Mouse (Mus musculus): ENCODE measurements around the gene Nf1. TPM values are rescaled to one million over a fixed set of nuclear protein-coding genes. Genes with fewer than 3 reads are reported as not detected.

Gene Nf1
- total and polyA plus RNA-seq, 2 experiments from 2014 or later: 3.5 to 20.1 TPM

DNA sequence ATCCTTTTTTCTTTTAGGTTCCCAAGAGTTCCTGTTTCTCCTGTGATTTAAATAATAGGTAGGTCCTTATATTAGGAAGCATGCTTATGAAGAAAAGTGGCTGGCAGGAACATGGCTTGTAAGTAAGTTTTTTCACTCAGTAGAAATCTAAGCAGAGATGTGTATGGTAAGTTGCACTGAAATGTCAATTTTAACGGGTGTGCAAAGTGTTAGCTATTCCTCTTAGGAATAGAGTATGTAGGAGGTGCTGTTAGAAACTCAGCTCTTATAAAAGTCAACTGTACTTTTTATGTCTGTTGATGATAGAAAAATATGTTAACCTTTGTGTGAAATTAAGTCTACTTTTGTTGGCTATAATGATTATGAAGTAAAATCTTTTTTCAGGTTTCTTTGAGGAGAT, 128.6 kb downstream of the Nf1 start:
- Histone ChIP-seq H3K36me3 (replicated peaks; ENCODE audit: control insufficient read depth, insufficient read depth, low read length) (peaks cover 44% of the 10 kb centered on the region), H3K4me2 (ENCODE audit: low read depth, low read length) (no peak overlapping the region), H3K27ac (ENCODE audit: low read depth) (no peak overlapping the region), H3K4me3 (ENCODE audit: low read depth, low read length) (no peak overlapping the region), H3K9me3 (replicated peaks; ENCODE audit: control insufficient read depth, low read length) (no peaks in the 10 kb centered on the region), H3K9ac (replicated peaks; ENCODE audit: low read depth, low read length) (no peak overlapping the region), H3K27me3 (ENCODE audit: control insufficient read depth, insufficient read depth, low read length) (no peaks in the 10 kb centered on the region), H3K4me1 (ENCODE audit: control insufficient read depth, insufficient read depth) (no peaks in the 10 kb centered on the region)
- ATAC-seq (ENCODE audit: insufficient read depth, low read depth) (no peak), DNase-seq (ENCODE audit: low spot score) (no peak)
- no peak for TF ChIP-seq EP300 (IDR thresholded peaks at IDR 0.05; ENCODE audit: low read depth)
- no peak for TF ChIP-seq CTCF (IDR thresholded peaks at IDR 0.05; ENCODE audit: low read depth)
- WGBS: 62% methylated on average over 1 of the region's 1 CpGs

DNA sequence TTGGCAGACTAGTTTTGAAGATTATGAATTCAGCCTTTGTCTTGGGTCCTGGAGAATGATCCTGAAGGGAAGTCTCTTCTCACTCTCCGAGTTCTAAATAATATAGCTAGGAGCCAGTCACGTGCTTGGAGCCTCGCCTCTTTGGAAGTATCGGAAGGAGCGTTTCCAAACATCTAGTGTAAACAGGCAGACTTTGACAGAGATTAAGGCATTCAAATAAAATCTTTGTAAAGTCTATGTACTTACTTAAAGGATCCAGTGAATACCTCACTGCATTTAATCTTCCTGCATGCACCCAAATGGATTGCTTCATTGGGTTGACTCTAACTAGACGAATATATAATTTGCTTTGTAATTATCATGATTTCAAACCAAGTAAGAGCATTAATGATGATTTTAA, 143.9 kb downstream of the Nf1 start:
- no peak overlapping the region for H3K27ac ChIP-seq (ENCODE audit: low read depth)
- ATAC-seq (ENCODE audit: insufficient read depth, low read depth) (no peak), DNase-seq (ENCODE audit: low spot score) (no peak)
- 90% methylated on average over 6 of the region's 6 CpGs for WGBS
- no peak for TF ChIP-seq CTCF (IDR thresholded peaks at IDR 0.05; ENCODE audit: low read depth)
- TF ChIP-seq EP300 (IDR thresholded peaks at IDR 0.05; ENCODE audit: low read depth): no peak
- no peak overlapping the region for H3K4me3 ChIP-seq (ENCODE audit: low read depth, low read length)
- H3K9me3 ChIP-seq (replicated peaks; ENCODE audit: control insufficient read depth, low read length): no peaks in the 10 kb centered on the region
- H3K4me2 ChIP-seq (ENCODE audit: low read depth, low read length): no peak overlapping the region
- no peak overlapping the region for H3K9ac ChIP-seq (replicated peaks; ENCODE audit: low read depth, low read length)
- H3K4me1 ChIP-seq (ENCODE audit: control insufficient read depth, insufficient read depth): no peaks in the 10 kb centered on the region
- H3K36me3 ChIP-seq (replicated peaks; ENCODE audit: control insufficient read depth, insufficient read depth, low read length): peaks cover 12% of the 10 kb centered on the region
- no peaks in the 10 kb centered on the region for H3K27me3 ChIP-seq (ENCODE audit: control insufficient read depth, insufficient read depth, low read length)

DNA sequence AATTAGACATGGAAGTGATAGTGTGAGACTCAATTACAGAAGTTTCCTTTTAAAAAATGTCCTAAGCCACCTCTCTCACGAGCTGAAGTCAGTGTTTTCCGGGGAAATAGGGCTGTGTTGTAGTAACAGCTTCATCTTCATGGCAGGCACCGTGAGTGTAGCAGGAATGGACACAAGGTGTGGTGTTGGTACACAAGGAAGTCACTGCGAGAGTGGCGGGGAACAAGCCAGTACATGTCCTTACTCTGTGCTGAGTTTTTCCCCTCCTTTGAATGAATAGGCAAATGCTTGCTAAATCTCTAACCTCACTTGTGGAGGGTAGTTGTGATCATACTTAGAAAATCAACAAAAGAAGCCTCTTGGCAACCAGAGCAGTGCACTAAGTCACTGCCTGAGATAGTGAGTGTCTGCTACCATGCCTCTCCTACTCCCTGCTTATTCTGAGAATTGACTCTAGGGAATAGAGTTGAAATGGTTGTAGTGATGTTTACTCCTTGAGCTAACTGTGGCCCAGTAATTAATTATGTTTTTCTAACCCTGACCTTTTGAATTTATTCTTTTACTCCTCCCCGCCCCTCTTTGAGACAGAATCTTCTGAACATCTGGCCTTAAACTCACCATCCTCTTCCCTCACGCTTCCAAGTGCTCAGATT, 144.5 kb downstream of the Nf1 start:
- Histone ChIP-seq H3K9me3 (replicated peaks; ENCODE audit: control insufficient read depth, low read length) (no peaks in the 10 kb centered on the region), H3K27me3 (ENCODE audit: control insufficient read depth, insufficient read depth, low read length) (no peaks in the 10 kb centered on the region), H3K27ac (ENCODE audit: low read depth) (no peak overlapping the region), H3K36me3 (replicated peaks; ENCODE audit: control insufficient read depth, insufficient read depth, low read length) (peaks cover 11% of the 10 kb centered on the region), H3K9ac (replicated peaks; ENCODE audit: low read depth, low read length) (no peak overlapping the region), H3K4me1 (ENCODE audit: control insufficient read depth, insufficient read depth) (no peaks in the 10 kb centered on the region), H3K4me3 (ENCODE audit: low read depth, low read length) (no peak overlapping the region), H3K4me2 (ENCODE audit: low read depth, low read length) (no peak overlapping the region)
- no peak for ATAC-seq (ENCODE audit: insufficient read depth, low read depth)
- WGBS: 84% methylated on average over 7 of the region's 7 CpGs
- TF ChIP-seq EP300 (IDR thresholded peaks at IDR 0.05; ENCODE audit: low read depth): no peak
- TF ChIP-seq CTCF (IDR thresholded peaks at IDR 0.05; ENCODE audit: low read depth): no peak
- no peak for DNase-seq (ENCODE audit: low spot score)

DNA sequence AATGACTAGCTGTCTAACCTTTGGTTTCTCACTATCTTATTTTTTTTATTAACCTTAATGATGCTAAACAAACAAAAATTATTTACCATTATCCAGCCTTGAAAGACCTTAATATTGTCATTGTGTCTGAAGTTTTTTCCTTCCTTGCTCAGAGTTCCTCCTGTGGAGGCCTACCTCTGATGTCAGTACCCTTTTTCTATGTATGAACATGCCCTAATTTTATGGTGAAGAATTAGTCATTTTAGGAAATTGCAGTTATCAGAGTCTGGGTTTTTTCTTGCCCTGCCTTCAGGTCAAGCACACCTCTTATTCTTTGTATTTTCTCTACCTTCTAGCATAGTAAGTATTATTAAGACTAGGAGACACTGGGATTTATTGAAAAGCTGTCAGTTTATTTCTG, 145.2 kb downstream of the Nf1 start:
- no peak overlapping the region for H3K4me3 ChIP-seq (ENCODE audit: low read depth, low read length)
- no peak for DNase-seq (ENCODE audit: low spot score)
- no peak for ATAC-seq (ENCODE audit: insufficient read depth, low read depth)

DNA sequence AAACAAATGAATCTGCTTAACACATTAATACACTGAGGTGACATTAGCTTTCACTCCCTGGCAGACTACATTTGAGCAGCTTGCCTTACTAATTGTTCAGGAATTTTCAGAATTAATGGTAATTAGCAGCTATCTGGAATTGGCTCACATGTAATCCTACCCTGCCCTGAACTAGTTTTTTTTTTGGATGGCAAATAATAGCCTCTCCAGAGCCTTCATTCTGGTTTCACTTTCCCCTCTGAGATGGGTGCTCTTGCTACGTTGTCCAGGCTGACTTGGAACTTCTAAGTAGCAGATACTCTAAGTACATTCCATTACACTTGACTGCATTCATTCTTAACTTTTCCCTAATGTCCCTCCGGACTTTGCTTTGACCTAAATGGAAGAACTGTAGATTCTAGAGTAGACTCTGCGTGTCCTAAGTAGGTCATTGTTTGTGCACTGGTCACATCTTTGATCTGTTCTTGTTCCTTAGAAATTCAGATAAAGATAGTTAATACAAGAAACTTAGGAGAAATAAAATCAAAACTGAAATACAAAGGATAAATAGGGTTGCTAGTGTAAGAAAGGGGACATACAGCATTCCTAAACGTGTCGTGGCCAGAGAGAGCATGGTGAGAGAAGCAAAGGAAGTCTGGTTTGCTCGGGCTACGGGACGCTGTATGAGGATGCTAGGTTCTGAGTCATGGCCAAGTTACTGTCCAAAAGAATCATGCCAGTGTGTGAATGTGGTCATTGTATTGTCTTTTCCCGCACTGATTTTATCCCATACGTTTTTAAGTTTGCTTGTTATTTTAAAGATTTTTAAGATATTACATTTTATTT, 155.7 kb downstream of the Nf1 start:
- WGBS: 61% methylated on average over 10 of the region's 10 CpGs
- TF ChIP-seq EP300 (IDR thresholded peaks at IDR 0.05; ENCODE audit: low read depth) (no peak), CTCF (IDR thresholded peaks at IDR 0.05; ENCODE audit: low read depth) (no peak)

More for the DNA sequence above, 145.2 kb downstream of the Nf1 start:
- H3K4me1 ChIP-seq (ENCODE audit: control insufficient read depth, insufficient read depth): no peaks in the 10 kb centered on the region
- no peak overlapping the region for H3K27ac ChIP-seq (ENCODE audit: low read depth)
- no peaks in the 10 kb centered on the region for H3K27me3 ChIP-seq (ENCODE audit: control insufficient read depth, insufficient read depth, low read length)
- TF ChIP-seq CTCF (IDR thresholded peaks at IDR 0.05; ENCODE audit: low read depth): no peak
- TF ChIP-seq EP300 (IDR thresholded peaks at IDR 0.05; ENCODE audit: low read depth): no peak
- no peak overlapping the region for H3K9ac ChIP-seq (replicated peaks; ENCODE audit: low read depth, low read length)
- H3K4me2 ChIP-seq (ENCODE audit: low read depth, low read length): no peak overlapping the region
- H3K9me3 ChIP-seq (replicated peaks; ENCODE audit: control insufficient read depth, low read length): no peaks in the 10 kb centered on the region
- H3K36me3 ChIP-seq (replicated peaks; ENCODE audit: control insufficient read depth, insufficient read depth, low read length): peaks cover 11% of the 10 kb centered on the region

More for the DNA sequence above, 155.7 kb downstream of the Nf1 start:
- no peaks in the 10 kb centered on the region for H3K9me3 ChIP-seq (replicated peaks; ENCODE audit: control insufficient read depth, low read length)
- H3K4me3 ChIP-seq (ENCODE audit: low read depth, low read length): no peak overlapping the region
- DNase-seq (ENCODE audit: low spot score): no peak
- peak overlapping the region; percentile 24 for H3K4me2 ChIP-seq (ENCODE audit: low read depth, low read length)
- H3K36me3 ChIP-seq (replicated peaks; ENCODE audit: control insufficient read depth, insufficient read depth, low read length): no peaks in the 10 kb centered on the region; the same call in 1 of the 2 replicates
- peak overlapping the region; percentile 15; the same call in 1 of the 2 replicates for H3K27ac ChIP-seq (ENCODE audit: low read depth)
- H3K9ac ChIP-seq (replicated peaks; ENCODE audit: low read depth, low read length): no peak overlapping the region
- no peak for ATAC-seq (ENCODE audit: insufficient read depth, low read depth)
- H3K27me3 ChIP-seq (ENCODE audit: control insufficient read depth, insufficient read depth, low read length): no peaks in the 10 kb centered on the region
- peaks cover 6% of the 10 kb centered on the region; the same call in 1 of the 2 replicates for H3K4me1 ChIP-seq (ENCODE audit: control insufficient read depth, insufficient read depth)

Measured in heart, postnatal 0 days (tissue).